8 mouse cellular contexts compared by ENCODE assay signal in the genomic region with DNA sequence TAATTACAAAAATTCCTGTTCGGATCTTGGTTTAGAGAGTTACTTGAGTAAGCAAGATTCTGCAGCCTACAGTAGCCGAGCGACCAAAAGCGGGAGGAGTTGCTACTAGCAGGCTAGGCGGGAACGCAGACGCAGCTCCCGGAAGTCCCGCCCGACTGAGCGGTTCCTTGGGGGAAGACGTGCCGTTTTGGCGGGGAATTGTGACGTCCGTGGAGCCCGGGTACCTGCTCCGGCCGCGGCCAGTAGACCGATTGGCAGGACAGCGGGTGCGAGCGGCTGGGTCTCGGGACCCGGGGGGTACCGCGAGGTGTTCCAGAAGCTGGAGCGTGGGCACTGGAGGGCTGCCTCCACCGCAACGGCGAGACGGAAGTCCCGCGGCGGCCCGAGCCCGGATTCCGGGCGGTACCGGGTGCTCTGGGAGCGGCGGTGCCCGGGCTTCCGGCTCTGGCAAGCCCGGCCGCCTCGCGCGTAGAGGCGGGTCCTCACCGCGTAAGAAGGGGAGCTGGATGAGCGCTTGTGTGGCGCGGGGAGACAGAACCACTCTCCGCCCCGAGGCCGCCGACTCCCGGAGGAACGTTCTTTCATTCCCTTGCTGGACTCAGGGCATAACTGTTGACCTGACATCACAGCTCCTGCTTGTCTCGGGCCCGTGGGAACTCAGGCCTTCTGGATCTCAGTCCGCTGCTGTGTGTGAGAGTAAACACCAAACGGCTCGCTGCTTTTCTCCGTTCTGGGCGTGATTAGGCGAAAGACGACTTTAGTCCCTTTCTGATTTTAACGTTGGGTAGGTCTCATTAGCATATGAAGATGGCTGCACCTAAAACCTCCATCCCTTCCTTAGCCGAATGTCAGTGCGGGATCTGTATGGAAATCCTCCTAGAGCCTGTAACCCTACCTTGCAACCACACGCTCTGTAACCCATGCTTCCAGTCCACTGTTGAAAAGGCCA. TPM values are rescaled to one million over a fixed set of nuclear protein-coding genes. Genes with fewer than 3 reads are reported as not detected.
DNase-seq lines count a peak whose midpoint lies in the region; ATAC-seq and TF ChIP-seq lines count a peak whose summit lies in the region.

Gene Rnf168 (plus strand): TSS at position 152 of the 949 bp plus-strand sequence.

- no peak; the same call in 1 of the 2 replicates for TF ChIP-seq EP300 in CH12.LX (IDR thresholded peaks at IDR 0.05; ENCODE audit: low read length)
- peak; percentile 43; the same call in 1 of the 2 replicates for TF ChIP-seq EP300 in liver, postnatal 0 days (IDR thresholded peaks at IDR 0.05; ENCODE audit: low read depth)

- H3K79me2 ChIP-seq in CH12.LX (replicated peaks; ENCODE audit: control insufficient read depth, extremely low read depth, insufficient read depth, poor library complexity, severe bottlenecking), result peaks cover 49% of the 10 kb centered on the region

- dilution Hi-C loops in CH12.LX (cut with MboI; ENCODE audit: extremely low pct_ligation_motif_present, extremely low pct_unique_long_range_greater_than_20kb, low sequenced_read_pairs), result no loop called here

- H3K4me3 ChIP-seq in CH12.LX (replicated peaks in 1 of 3; ENCODE audit: low read depth in 2 of 3, low read length in 2 of 3, poor library complexity in 1 of 3), result peak within 1 kb of the TSS; percentile 81 to 99 (median 84)
- H3K4me3 ChIP-seq in forebrain, embryonic 12.5 days (replicated peaks), result peak within 1 kb of the TSS; percentile 88
- peak within 1 kb of the TSS; percentile 95 for H3K4me3 ChIP-seq in liver, postnatal 0 days (ENCODE audit: low read depth, low read length)
- peak within 1 kb of the TSS; percentile 92 for H3K4me3 ChIP-seq in neural tube, embryonic 14.5 days (ENCODE audit: low read depth, low read length)

- H3K4me1 ChIP-seq in CH12.LX (ENCODE audit: control insufficient read depth in 1 of 2, insufficient read depth in 2 of 2), result peaks cover 13 to 40% of the 10 kb centered on the region in 2 experiments
- H3K4me1 ChIP-seq in forebrain, embryonic 12.5 days, result peaks cover 34% of the 10 kb centered on the region
- H3K4me1 ChIP-seq in liver, postnatal 0 days (ENCODE audit: insufficient read depth), result peaks cover 23% of the 10 kb centered on the region; the same call in 1 of the 2 replicates
- H3K4me1 ChIP-seq in neural tube, embryonic 14.5 days (ENCODE audit: control insufficient read depth, insufficient read depth, low read length), result peaks cover 14% of the 10 kb centered on the region

- DNase-seq in CH12.LX (ENCODE audit: extremely low read depth), result peak; percentile 93
- peak; percentile 90 for DNase-seq in c-Kit-positive CD71-positive TER-119-negative erythroid progenitor cells, embryonic 14.5 days (ENCODE audit: low read depth)
- DNase-seq in heart, postnatal 10 days, result peak; percentile 94
- DNase-seq in large intestine, adult 2 months (ENCODE audit: low read depth, low spot score), result peak; percentile 78
- DNase-seq in liver, postnatal 0 days, result peak; percentile 93
- peak; percentile 87 for DNase-seq in testis, postnatal 10 days (ENCODE audit: low spot score)

- H3K27ac ChIP-seq in CH12.LX (ENCODE audit: insufficient read depth, low read depth), result peak within 1 kb of the TSS; percentile 85
- H3K27ac ChIP-seq in forebrain, embryonic 12.5 days, result peak within 1 kb of the TSS; percentile 93
- H3K27ac ChIP-seq in liver, postnatal 0 days (ENCODE audit: low read depth), result peak within 1 kb of the TSS; percentile 98
- H3K27ac ChIP-seq in neural tube, embryonic 14.5 days (ENCODE audit: low read depth, low read length), result peak within 1 kb of the TSS; percentile 90

- WGBS in forebrain, embryonic 12.5 days, result under 1% methylated on average over 70 of the region's 75 CpGs
- whole genome bisulfite sequencing in large intestine, adult 2 months, result under 1% methylated on average over 75 of the region's 75 CpGs
- WGBS in liver, postnatal 0 days (ENCODE audit: insufficient replicate concordance), result under 1% methylated on average over 75 of the region's 75 CpGs
- WGBS in neural tube, embryonic 14.5 days, result under 1% methylated on average over 73 of the region's 75 CpGs

- ATAC-seq in forebrain, embryonic 12.5 days (ENCODE audit: low FRiP score), result peak; percentile 90
- ATAC-seq in liver, postnatal 0 days, result peak; percentile 92
- peak; percentile 93 for ATAC-seq in neural tube, embryonic 14.5 days (ENCODE audit: low read depth)

- peaks cover 13% of the 10 kb centered on the region for H3K9me3 ChIP-seq in CH12.LX (replicated peaks; ENCODE audit: low read length)
- H3K9me3 ChIP-seq in forebrain, embryonic 12.5 days, result no peaks in the 10 kb centered on the region
- H3K9me3 ChIP-seq in liver, postnatal 0 days (ENCODE audit: low read length), result no peaks in the 10 kb centered on the region
- H3K9me3 ChIP-seq in neural tube, embryonic 14.5 days (ENCODE audit: control insufficient read depth, low read length), result no peaks in the 10 kb centered on the region

- intact Hi-C loops in heart, postnatal 10 days (cut with DNase I), result loop anchor here (2.0 to 5.0 kb wide), 3 partner anchors 29 to 185 kb away; partner anchors contain the start of gene Ubxn7

- in situ Hi-C loops in CH12.LX (cut with MboI; ENCODE audit: low pct_ligation_motif_present, low pct_unique_long_range_greater_than_20kb, low sequenced_read_pairs), result no loop called here

- H3K36me3 ChIP-seq in CH12.LX (replicated peaks in 1 of 2; ENCODE audit: control insufficient read depth in 1 of 2, insufficient read depth in 1 of 2, low read length in 1 of 2), result peaks cover 11 to 30% of the 10 kb centered on the region in 2 experiments
- H3K36me3 ChIP-seq in forebrain, embryonic 12.5 days (replicated peaks), result peaks cover 13% of the 10 kb centered on the region
- H3K36me3 ChIP-seq in liver, postnatal 0 days (replicated peaks; ENCODE audit: insufficient read depth, low read length), result peaks cover 2% of the 10 kb centered on the region; the same call in 1 of the 2 replicates
- no peaks in the 10 kb centered on the region for H3K36me3 ChIP-seq in neural tube, embryonic 14.5 days (ENCODE audit: control insufficient read depth, insufficient read depth, low read length)

- no peak for TF ChIP-seq CTCF in CH12.LX (conservative IDR thresholded peaks at IDR 0.05 in 1 of 2, IDR thresholded peaks at IDR 0.05 in 1 of 2; ENCODE audit: low read depth in 2 of 2, low read length in 2 of 2)
- no peak for TF ChIP-seq CTCF in liver, postnatal 0 days (IDR thresholded peaks at IDR 0.05; ENCODE audit: low read depth)

- TF ChIP-seq POLR2A in CH12.LX (IDR thresholded peaks at IDR 0.05; ENCODE audit: low read depth, low read length), result peak; percentile 96

- peak within 1 kb of the TSS; percentile 91 for H3K4me2 ChIP-seq in CH12.LX (ENCODE audit: insufficient read depth, low read depth, poor library complexity, severe bottlenecking)
- H3K4me2 ChIP-seq in forebrain, embryonic 12.5 days, result peak within 1 kb of the TSS; percentile 68
- peak within 1 kb of the TSS; percentile 80 for H3K4me2 ChIP-seq in liver, postnatal 0 days (ENCODE audit: low read depth, low read length)
- H3K4me2 ChIP-seq in neural tube, embryonic 14.5 days (ENCODE audit: low read depth, low read length), result peak within 1 kb of the TSS; percentile 52

- H3K9ac ChIP-seq in CH12.LX (ENCODE audit: insufficient read depth, low read depth), result peak within 1 kb of the TSS; percentile 79
- H3K9ac ChIP-seq in forebrain, embryonic 12.5 days, result peak within 1 kb of the TSS; percentile 92
- peak within 1 kb of the TSS; percentile 93 for H3K9ac ChIP-seq in liver, postnatal 0 days (replicated peaks)
- H3K9ac ChIP-seq in neural tube, embryonic 14.5 days (replicated peaks; ENCODE audit: low read depth, low read length), result peak within 1 kb of the TSS; percentile 84

- no peak for TF ChIP-seq RAD21 in CH12.LX (IDR thresholded peaks at IDR 0.05; ENCODE audit: low read depth, low read length)

- no peaks in the 10 kb centered on the region for H3K27me3 ChIP-seq in CH12.LX (replicated peaks)
- H3K27me3 ChIP-seq in forebrain, embryonic 12.5 days, result 0 out of 2 replicates have a peak, but pooled peaks cover 3% of the 10 kb centered on the region
- H3K27me3 ChIP-seq in liver, postnatal 0 days (ENCODE audit: insufficient read depth, low read length), result no peaks in the 10 kb centered on the region
- H3K27me3 ChIP-seq in neural tube, embryonic 14.5 days (ENCODE audit: control insufficient read depth, insufficient read depth, low read length), result no peaks in the 10 kb centered on the region

TF ChIP-seq in CH12.LX, 34 proteins besides CTCF, POLR2A, EP300 and RAD21 (continues in another document):
- TF ChIP-seq MXI1 (IDR thresholded peaks at IDR 0.05; ENCODE audit: low read depth, low read length), result peak; percentile 59
- TF ChIP-seq HCFC1 (IDR thresholded peaks at IDR 0.05; ENCODE audit: low read depth, low read length), result peak; percentile 78
- TF ChIP-seq ZNF384 (IDR thresholded peaks at IDR 0.05; ENCODE audit: low read depth, low read length), result no peak
- TF ChIP-seq MYC (IDR thresholded peaks at IDR 0.05; ENCODE audit: low read depth, low read length), result peak; percentile 46; the same call in 1 of the 2 replicates
- peak; percentile 67; the same call in 1 of the 2 replicates for TF ChIP-seq IRF4 (IDR thresholded peaks at IDR 0.05; ENCODE audit: low read depth, low read length)
- TF ChIP-seq ELF1 (IDR thresholded peaks at IDR 0.05; ENCODE audit: low read depth, low read length), result peak; percentile 93
- peak; percentile 89 for TF ChIP-seq TBP (conservative IDR thresholded peaks at IDR 0.05; ENCODE audit: low read depth, low read length)
- no peak for TF ChIP-seq POLR2AphosphoS2 (IDR thresholded peaks at IDR 0.05; ENCODE audit: low read depth, low read length)
- TF ChIP-seq NELFE (IDR thresholded peaks at IDR 0.05; ENCODE audit: low read depth, low read length), result peak; percentile 89
- 0 out of 2 replicates have a peak, but pooled peaks have one; percentile 35 for TF ChIP-seq ETS1 (conservative IDR thresholded peaks at IDR 0.05; ENCODE audit: low read depth, low read length)
- no peak for TF ChIP-seq USF2 (conservative IDR thresholded peaks at IDR 0.05; ENCODE audit: low read depth, low read length)
- TF ChIP-seq BHLHE40 (IDR thresholded peaks at IDR 0.05; ENCODE audit: low read depth, low read length), result peak; percentile 68
- peak; percentile 82 for TF ChIP-seq TCF12 (IDR thresholded peaks at IDR 0.05; ENCODE audit: low read depth, low read length)
- peak; percentile 88 for TF ChIP-seq SIN3A (IDR thresholded peaks at IDR 0.05; ENCODE audit: low read length)
- TF ChIP-seq MAFK (IDR thresholded peaks at IDR 0.05; ENCODE audit: insufficient replicate concordance, low read length), result peak; percentile 65; the same call in 1 of the 2 replicates

RNA-seq across cellular contexts. Expression of gene Rnf168, which starts in this region (rescaled TPM):
- total RNA-seq in CH12.LX (2012; rRNA removed) (22.2 and 23.9 TPM in 2 replicates), CH12.LX (2014; rRNA removed) (37.9 and 40.7 TPM in 2 replicates)
- 20.5 TPM in 2 replicates for polyA plus RNA-seq in CH12.LX (2012; ENCODE audit: insufficient read length, low read depth)
- 33.6 and 38.4 TPM in 2 replicates for polyA plus RNA-seq in forebrain, embryonic 12.5 days (2016; fragmentation: Nextera tagmentation; extraction: Ambion mirVana)
- total RNA-seq in heart, postnatal 10 days (2021), result 10 to 100 TPM; 16.1 to 18.5 TPM
- 4.5 and 7.6 TPM in 2 replicates for polyA plus RNA-seq in large intestine, adult 2 months (2012; rRNA removed)
- polyA plus RNA-seq in liver, postnatal 0 days (2015; fragmentation: Nextera tagmentation; extraction: Ambion mirVana), result 8.7 and 10.7 TPM in 2 replicates
- polyA plus RNA-seq in neural tube, embryonic 14.5 days (2014; fragmentation: Nextera tagmentation; extraction: Ambion mirVana), result 21.5 and 23.2 TPM in 2 replicates

Comparison
In these comparisons a context has a peak if more than half of its experiments do, and no peak if none do; other contexts are left out.
1. Peak in every context shown above with its lines: DNase-seq, ATAC-seq, H3K4me3 ChIP-seq and H3K27ac ChIP-seq.